Mouse (Mus musculus) left cerebral cortex, adult 2 months (tissue): ENCODE results near the gene Gm15517. TPM values are rescaled to one million over a fixed set of nuclear protein-coding genes. Genes with fewer than 3 reads are reported as not detected.
"Not testable (repeated sequence)": the region's sequence is repeated elsewhere in the genome, so short reads cannot be mapped to it uniquely, and the experiment has no call there.

ENCODE experiments used
- DNase-seq, 2 experiments: peaks; one replicate each; pipeline ENCODE4 v3.0.0; 2021 to 2022; ENCODE audit warnings: low spot score in 2 of 2, mixed read lengths in 1 of 2; ENCODE audit errors: extremely low spot score in 1 of 2
- H3K27ac ChIP-seq: fragments of 200-600 bp; 2 replicates; pipeline ENCODE4 v1.8.1; 2022
- H3K4me3 ChIP-seq: fragments of 200-600 bp; 2 replicates; pipeline ENCODE4 v1.8.1; 2022
- CTCF ChIP-seq: fragments of 200-600 bp; IDR thresholded peaks from 2 replicates; pipeline ENCODE4 v1.8.1; 2022; ENCODE audit warnings: antibody characterized with exemption, mild to moderate bottlenecking, moderate library complexity
- intact Hi-C: fragments of 180-260 bp; cut with DNase I; formaldehyde crosslinking; loops from one replicate; pipeline ENCODE4 v1.15.1; 2025
- long read RNA-seq, 2 experiments: library from polyadenylated mRNA; stranded (forward); transcript quantifications; one replicate each; pipeline ENCODE4 v2.0.0; 2021; ENCODE audit warnings: borderline mapping rate in 2 of 2
- total RNA-seq, 2 experiments: library from RNA; stranded (reverse); gene quantifications; 2 replicates each; pipeline ENCODE4 v1.2.3; 2021

Gm15517 gene
- total RNA-seq = not detected
- long read RNA-seq, experiment 1 = 0 reads
- long read RNA-seq, experiment 2 = 0 reads

DNA sequence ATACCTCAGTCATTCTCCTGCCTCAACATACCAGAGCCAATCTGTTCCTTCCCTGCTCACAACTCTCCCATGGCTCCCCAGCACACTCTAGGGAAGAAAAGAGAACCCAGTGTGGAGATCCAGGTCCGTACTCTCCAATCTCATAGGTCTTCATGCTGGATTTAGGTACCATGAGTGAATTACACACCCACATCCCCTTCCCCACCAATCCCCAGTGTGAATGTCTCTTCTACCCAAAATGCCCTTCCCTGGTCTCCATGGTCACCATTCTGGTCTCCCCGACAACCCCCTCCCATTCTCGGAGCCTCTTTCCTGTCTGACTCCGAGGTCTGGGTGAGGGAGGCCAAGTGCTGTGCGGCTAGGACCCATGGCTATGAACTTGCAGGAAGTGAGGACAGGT, at the start of gene Gm15517:
Gene Gm15517 (plus strand): TSS at position 301 of the 400 bp plus-strand sequence.
- no peak for TF ChIP-seq CTCF
- no peak within 1 kb of the TSS for H3K27ac ChIP-seq
- H3K4me3 ChIP-seq = no peak within 1 kb of the TSS
- DNase-seq = no peak
- intact Hi-C loops = no loop called here

DNA sequence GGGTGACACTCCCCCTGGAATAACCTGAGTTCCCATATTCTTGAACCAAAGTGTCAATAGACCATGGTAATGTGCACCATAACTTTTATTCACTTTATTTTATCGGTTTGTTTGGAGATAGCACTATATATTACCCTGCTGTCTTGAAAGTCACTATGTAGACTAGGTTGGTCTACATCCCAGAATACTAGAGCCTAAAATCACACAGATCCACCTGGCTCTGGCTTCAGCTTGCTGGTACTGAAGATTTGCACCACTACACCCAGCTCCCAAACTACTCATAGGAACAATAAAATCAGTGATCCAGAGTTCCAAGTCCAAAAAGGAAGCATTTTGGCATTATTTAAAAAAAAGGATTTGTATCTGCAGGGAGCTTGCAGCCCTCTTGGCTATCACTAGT, 45.6 kb upstream of the Gm15517 start, which contains the start of gene Klk1b5:
Gene Klk1b5 (plus strand): TSS at position 301 of the 400 bp plus-strand sequence.
- TF ChIP-seq CTCF = no peak
- DNase-seq = no peak
- Histone ChIP-seq H3K4me3 (no peak within 1 kb of the TSS), H3K27ac (no peak within 1 kb of the TSS)
- intact Hi-C loops = loop anchor here (5.0 kb wide), 1 partner anchor 283 kb away; the partner anchor contains the start of gene Klk15

DNA sequence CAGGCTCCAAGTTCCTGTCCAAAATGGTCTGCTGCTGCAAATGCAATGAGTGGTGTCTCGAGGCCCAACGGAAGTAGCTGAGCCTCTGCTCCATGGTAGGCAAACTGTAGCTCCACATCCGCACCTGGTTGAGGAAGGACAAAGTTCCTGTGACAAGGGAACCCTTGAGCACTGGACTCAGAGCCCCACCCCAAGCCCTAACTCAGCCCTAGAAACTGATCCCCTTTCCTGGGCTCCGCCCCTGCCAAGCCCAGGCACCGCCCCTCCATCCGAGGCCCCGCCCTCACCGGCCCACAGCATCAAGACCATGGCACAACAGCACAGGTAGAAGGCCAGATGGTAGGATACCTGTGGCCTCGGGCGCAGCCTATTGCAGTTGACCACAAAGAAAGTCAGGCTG, 39.6 kb upstream of the Gm15517 start:
- H3K27ac ChIP-seq, DNase-seq, intact Hi-C loops, H3K4me3 ChIP-seq: not testable (repeated sequence)

DNA sequence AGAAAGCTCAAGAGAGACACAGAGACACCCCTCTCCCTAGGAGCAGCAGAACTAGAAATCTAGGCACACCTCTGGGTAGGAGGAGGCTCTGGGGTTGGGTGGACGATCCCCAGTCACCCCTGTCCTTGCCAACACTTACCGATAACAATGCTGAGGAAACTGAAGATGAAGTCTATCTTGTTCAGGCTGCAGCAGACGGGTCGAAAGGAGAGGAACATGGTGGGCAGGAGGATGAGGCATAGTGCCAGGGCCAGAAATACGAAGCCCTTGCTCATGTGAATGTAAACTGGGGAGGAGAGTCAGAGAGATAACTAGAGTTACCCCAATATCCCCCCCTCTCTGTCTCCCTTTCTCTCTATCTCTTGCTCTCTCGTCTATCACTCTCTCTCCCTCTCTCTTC, 38.9 kb upstream of the Gm15517 start:
- intact Hi-C loops, DNase-seq, H3K4me3 ChIP-seq, H3K27ac ChIP-seq: not testable (repeated sequence)

DNA sequence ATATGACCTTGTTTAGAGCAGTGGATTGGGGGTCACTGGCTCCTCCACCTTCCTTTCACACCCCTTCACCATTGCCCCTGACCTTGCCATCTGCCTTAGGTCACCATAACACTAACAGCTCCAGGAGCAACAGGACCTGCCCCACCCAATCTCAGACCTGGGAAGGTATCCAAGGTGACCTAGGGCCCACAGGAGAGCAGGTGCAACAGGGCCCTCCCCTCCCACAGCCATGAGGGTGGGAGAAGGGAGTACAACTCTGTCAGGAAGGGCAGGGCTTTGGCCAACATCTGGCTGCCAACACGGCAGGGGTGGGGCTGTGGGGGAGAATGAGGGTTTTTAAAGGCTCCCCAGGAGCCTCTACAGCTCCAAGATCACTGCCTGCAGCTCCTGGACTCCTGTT, 36.2 kb upstream of the Gm15517 start, which contains the start of gene Klk1:
Gene Klk1 (plus strand): TSS at position 285 of the 400 bp plus-strand sequence.
- no peak within 1 kb of the TSS for H3K4me3 ChIP-seq
- no peak within 1 kb of the TSS for H3K27ac ChIP-seq
- intact Hi-C loops = no loop called here
- no peak for TF ChIP-seq CTCF
- no peak for DNase-seq

DNA sequence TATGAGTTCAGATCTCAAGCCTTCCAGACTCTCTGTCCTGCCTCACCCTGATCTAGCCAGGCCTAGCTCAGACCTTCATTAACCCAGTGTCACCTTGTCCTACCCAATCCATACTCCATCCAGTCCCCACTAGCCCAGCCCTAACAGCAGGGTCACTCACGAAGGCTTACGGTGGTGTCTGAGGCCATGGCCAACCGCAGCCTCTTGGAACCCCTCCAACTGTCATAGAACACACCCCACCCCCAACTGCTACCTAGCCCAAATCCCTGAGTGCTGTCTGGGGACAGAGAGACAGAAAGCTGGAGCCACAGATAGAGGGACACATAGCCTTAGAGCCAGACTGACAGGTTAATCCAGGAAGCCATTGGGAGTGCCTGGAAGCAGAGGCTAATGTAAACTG, 25.3 kb upstream of the Gm15517 start, which contains the start of gene Gm36864:
Gene Gm36864 (plus strand): TSS at position 269 of the 400 bp plus-strand sequence.
- Histone ChIP-seq H3K27ac (no peak within 1 kb of the TSS), H3K4me3 (no peak within 1 kb of the TSS)
- DNase-seq = no peak
- TF ChIP-seq CTCF = no peak
- intact Hi-C loops = no loop called here

DNA sequence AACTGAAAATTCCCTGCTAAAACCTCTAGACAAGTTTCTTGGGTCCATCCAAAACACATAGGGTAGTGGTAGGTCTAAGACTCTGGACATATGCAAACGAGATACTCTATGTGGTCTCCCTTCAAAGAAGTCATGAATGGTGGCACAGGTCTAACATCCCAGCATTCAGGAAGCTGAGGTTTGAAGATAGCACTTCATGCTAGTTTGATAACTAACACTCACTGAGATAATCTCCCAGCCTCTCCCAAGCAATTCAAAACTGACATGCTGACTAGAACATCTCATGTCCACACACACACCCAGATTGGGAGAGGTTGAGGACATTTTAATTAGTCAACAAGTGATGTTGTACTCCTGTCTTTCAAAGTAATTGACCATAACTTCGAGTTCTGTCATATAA, 21.3 kb upstream of the Gm15517 start:
- intact Hi-C loops = no loop called here
- no peak for TF ChIP-seq CTCF
- Histone ChIP-seq H3K4me3 (no peak overlapping the region), H3K27ac (no peak overlapping the region)
- no peak for DNase-seq

DNA sequence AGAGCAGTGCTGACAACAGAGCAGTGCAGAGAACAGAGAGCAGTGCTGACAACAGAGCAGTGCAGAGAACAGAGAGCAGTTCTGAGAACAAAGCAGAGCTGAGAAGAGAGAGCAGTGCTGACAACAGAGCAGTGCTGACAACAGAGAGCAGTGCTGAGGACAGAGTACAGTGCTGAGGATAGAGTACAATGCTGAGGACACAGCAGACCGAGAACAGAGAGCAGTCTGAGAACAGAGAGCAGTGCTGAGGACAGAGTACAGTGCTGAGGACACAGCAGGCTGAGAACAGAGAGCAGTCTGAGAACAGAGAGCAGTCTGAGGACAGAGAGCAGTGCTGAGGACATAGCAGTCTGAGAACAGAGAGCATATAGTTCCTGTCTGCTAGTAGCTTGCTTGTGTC, 20.5 kb upstream of the Gm15517 start:
- DNase-seq = no peak
- intact Hi-C loops = no loop called here

DNA sequence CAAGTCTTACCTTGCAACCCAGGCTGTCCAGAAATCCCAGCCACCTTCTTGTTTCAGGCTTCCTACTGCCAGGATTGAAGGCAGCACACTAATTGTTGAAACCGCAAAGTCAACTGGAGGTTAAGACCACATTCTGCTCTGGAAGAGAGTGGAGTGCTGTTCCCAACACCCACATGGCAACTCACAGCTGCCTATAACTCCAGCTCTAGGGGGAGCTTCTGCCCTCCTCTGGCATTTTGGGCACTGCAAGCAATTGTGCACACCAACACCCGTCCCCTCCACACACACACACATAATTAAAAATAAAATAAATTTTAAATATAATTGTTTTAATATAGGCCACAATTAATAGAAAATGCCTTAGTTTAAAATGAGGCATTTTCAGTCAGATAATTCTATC, 20.1 kb upstream of the Gm15517 start:
- intact Hi-C loops = no loop called here
- no peak for DNase-seq
- peak; percentile 31 for TF ChIP-seq CTCF
- H3K4me3 ChIP-seq = no peak overlapping the region
- no peak overlapping the region for H3K27ac ChIP-seq

More for the DNA sequence above, 20.5 kb upstream of the Gm15517 start:
- no peak overlapping the region for H3K4me3 ChIP-seq
- TF ChIP-seq CTCF = no peak
- H3K27ac ChIP-seq = no peak overlapping the region

DNA sequence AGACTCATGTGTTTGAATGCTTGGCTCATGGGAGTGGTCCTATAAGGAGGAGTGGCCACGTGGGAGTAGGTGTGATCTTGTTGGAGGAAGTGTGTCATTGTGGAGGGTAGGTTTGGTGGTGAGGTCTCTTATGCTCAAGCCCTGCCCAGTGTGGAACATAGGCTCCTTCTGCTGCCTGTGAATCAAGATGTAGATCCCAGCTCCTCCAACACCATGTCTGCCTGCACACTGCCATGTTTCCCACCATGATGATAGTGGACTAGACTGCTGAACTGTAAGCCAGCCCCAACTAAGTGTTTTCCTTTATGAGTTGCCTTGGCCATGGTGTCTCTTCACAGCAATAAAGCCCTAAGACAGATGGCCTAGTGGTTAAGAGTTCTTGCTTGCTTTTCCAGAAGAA, 17.2 kb upstream of the Gm15517 start:
- DNase-seq = no peak
- Histone ChIP-seq H3K27ac (no peak overlapping the region), H3K4me3 (no peak overlapping the region)
- TF ChIP-seq CTCF = no peak
- intact Hi-C loops = no loop called here

DNA sequence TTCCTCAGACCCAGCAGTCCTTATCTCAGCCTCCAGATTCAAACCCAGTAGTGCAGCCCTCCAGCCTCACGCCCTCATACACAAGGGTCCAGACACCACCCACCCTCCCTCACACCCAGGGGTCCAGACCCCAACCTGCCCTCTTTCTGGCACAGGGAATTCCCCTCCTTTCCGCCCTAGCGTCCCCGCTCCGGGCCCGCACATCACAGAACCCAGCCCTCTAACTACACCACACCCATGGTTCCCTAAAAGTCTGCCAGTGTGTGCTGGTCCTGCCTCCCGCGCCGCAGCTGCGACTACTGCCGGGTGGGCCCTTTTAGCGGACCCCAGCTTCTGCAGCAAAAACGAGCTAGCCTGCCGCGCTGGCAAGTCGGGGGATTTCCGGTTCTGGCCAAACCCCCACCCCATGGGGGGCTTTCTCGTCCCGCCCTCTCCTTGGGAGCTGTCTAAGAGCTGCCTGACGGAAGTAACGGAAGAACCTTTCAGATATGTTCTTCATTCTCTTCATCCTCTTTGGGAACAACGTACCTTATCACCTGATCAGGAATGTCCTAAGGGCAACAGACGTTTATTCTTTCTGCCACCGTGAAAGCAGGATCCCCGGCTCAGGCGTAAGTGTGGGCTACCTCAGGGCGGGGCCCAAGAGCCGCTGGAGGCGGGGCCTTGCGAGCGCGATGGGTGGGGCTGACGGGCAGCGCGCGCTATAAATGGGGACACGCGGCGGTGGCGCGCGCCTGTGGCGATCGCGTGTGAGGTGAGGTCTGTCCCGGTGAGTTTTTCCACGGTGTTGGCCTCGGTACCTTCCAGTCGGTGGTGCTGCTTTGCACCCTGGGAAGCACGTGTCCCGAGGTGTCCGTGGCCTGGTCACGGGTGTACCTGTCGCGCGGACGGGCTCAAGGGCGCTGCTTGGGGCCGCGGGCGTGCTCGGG, 14.9 kb upstream of the Gm15517 start, which contains the start of the genes 1700028J19Rik and 2410002F23Rik:
Gene 1700028J19Rik (minus strand): TSS at position 641 of the 929 bp plus-strand sequence.
Gene 2410002F23Rik (plus strand): TSS at position 668 of the 929 bp plus-strand sequence.
- H3K27ac ChIP-seq = peak within 1 kb of the TSS; percentile 96
- TF ChIP-seq CTCF = no peak; the same call in 1 of the 2 replicates
- peak; percentile 90 for DNase-seq
- intact Hi-C loops = no loop called here
- peak within 1 kb of the TSS; percentile 71 for H3K4me3 ChIP-seq

DNA sequence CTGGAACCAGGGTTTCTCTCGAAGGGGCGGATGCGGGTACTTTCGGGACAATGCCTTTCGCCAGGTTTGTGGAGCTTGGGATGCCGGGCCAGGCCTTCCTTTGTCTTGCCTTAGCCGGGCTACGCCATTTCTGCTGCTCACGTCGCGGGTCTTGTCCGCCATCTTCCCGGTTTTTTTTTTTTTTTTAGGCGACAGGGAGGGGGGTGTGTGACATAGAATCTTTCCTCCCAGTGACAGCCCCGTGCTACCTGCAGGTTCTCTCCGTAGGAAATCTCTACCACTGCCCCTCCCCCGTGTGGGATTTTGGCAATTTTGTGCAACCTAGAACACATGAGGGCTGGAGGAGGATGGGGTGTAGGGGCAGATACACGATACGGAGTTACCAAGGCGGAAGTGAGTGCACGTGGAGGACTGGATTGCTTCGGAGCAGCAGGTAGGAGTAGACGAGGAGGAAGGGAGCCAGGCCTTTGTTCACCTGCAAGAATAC, 14.2 kb upstream of the Gm15517 start:
- peak overlapping the region; percentile 96 for H3K27ac ChIP-seq
- no peak for TF ChIP-seq CTCF
- intact Hi-C loops = no loop called here
- peak overlapping the region; percentile 71 for H3K4me3 ChIP-seq
- DNase-seq = peak in 1 of 2 experiments; percentile 52
